Mouse (Mus musculus): ENCODE measurements around the gene Mb. TPM values are rescaled to one million over a fixed set of nuclear protein-coding genes. Genes with fewer than 3 reads are reported as not detected.

Gene Mb
- polyA plus RNA-seq, 1 experiment: 16.9 TPM

- Histone ChIP-seq H3K4me3 (replicated peaks; ENCODE audit: control insufficient read depth, low read depth, low read length) (no peak overlapping the region), H3K4me1 (ENCODE audit: control insufficient read depth, insufficient read depth, low read length) (no peaks in the 10 kb centered on the region), H3K27ac (ENCODE audit: control insufficient read depth, insufficient read depth, low read depth, low read length, poor library complexity) (no peak overlapping the region)
- 30% methylated on average over 7 of the region's 7 CpGs for WGBS
- TF ChIP-seq CTCF (IDR thresholded peaks at IDR 0.05; ENCODE audit: control insufficient read depth, insufficient read depth, low read length): peak; percentile 77
- TF ChIP-seq POLR2A (IDR thresholded peaks at IDR 0.05; ENCODE audit: borderline replicate concordance, control insufficient read depth, low read depth, low read length): no peak
Measured at GRCm38 (mm10) chr15:77029331-77029991, 21.0 kb downstream of the Mb start.

DNA sequence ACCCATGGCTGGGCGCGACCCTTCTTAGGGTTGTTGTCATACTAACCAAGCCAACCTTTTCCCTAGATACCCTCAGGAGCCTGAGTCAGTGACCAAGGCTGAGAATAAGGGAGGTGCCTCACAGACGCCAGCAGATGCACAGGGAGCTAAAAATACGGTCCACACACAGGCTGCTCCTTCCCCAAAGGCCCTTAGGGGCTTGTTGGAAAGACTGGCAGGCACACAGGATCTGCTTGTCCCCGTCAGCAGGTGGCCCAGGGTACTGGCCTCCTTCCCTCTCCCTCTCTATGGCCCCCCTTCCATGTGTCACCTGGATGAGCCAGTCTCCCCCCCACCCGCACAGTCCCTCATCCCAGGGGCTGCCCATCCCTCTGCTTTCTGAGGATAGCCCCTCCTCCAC, 22.8 kb downstream of the Mb start:
- WGBS: 79% methylated on average over 6 of the region's 6 CpGs
- TF ChIP-seq CTCF (IDR thresholded peaks at IDR 0.05; ENCODE audit: control insufficient read depth, insufficient read depth, low read length): no peak
- no peak overlapping the region for H3K27ac ChIP-seq (ENCODE audit: control insufficient read depth, insufficient read depth, low read depth, low read length, poor library complexity)
- no peaks in the 10 kb centered on the region for H3K4me1 ChIP-seq (ENCODE audit: control insufficient read depth, insufficient read depth, low read length)
- no peak overlapping the region for H3K4me3 ChIP-seq (replicated peaks; ENCODE audit: control insufficient read depth, low read depth, low read length)

DNA sequence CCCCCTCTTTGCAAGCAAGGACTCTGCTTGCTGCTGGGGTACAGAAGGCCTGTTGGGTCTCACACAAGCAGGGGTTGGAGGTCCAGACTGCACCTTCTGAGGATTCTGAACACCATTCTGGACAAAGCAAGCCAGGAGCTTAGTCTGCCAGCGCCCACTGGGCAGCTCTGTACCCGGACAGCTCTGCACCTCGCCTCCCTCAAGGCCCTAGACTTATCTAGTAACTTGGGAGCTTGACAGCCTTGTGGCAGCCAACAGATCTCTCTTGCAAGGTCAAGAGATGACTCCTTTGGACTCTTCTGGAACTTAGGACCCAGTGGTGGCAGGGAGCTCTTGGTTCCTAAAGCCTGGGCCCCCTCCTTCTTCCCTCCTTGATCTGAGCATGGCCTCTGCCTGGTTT, 23.4 kb downstream of the Mb start:
- H3K4me3 ChIP-seq (replicated peaks; ENCODE audit: control insufficient read depth, low read depth, low read length): no peak overlapping the region
- 75% methylated on average over 3 of the region's 3 CpGs for WGBS
- H3K27ac ChIP-seq (ENCODE audit: control insufficient read depth, insufficient read depth, low read depth, low read length, poor library complexity): no peak overlapping the region
- no peaks in the 10 kb centered on the region for H3K4me1 ChIP-seq (ENCODE audit: control insufficient read depth, insufficient read depth, low read length)
- TF ChIP-seq CTCF (IDR thresholded peaks at IDR 0.05; ENCODE audit: control insufficient read depth, insufficient read depth, low read length): no peak
- TF ChIP-seq POLR2A (IDR thresholded peaks at IDR 0.05; ENCODE audit: borderline replicate concordance, control insufficient read depth, low read depth, low read length): no peak

- no peak overlapping the region for H3K4me3 ChIP-seq (replicated peaks; ENCODE audit: control insufficient read depth, low read depth, low read length)
Measured at GRCm38 (mm10) chr15:77025884-77026583, 24.4 kb downstream of the Mb start.

DNA sequence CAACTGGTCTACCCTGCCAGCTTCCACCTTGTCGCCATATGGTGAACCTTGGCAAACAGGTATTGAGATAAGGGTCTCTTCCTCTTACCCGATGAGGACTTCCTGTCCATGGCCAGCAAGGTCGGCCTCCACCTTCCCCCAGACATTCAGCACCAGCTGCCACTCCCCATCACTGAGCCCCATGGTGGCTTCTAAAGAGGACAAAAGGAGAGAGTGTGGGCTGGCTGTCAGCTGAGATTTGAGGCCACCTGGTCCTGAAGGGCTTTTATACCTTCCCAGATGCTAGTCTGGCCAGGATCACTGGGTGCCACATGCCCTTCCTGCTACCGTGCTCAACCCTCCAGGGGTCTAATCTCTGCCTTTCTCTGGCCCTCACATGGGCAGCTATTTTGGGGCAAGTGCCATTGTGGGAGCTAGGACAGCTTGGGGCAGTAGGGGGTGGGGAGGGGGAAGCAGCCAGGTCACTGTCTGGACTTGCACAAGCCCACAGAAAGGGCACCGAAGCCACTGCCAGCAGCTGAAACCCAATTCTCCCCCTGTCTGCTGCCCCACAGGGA, 28.0 kb downstream of the Mb start:
- Histone ChIP-seq H3K4me3 (replicated peaks; ENCODE audit: control insufficient read depth, low read depth, low read length) (no peak overlapping the region), H3K27ac (ENCODE audit: control insufficient read depth, insufficient read depth, low read depth, low read length, poor library complexity) (no peak overlapping the region), H3K4me1 (ENCODE audit: control insufficient read depth, insufficient read depth, low read length) (no peaks in the 10 kb centered on the region)
- TF ChIP-seq POLR2A (IDR thresholded peaks at IDR 0.05; ENCODE audit: borderline replicate concordance, control insufficient read depth, low read depth, low read length) (no peak), CTCF (IDR thresholded peaks at IDR 0.05; ENCODE audit: control insufficient read depth, insufficient read depth, low read length) (no peak)
- WGBS: 39% methylated on average over 5 of the region's 5 CpGs

More at GRCm38 (mm10) chr15:77025884-77026583, 24.4 kb downstream of the Mb start:
- TF ChIP-seq CTCF (IDR thresholded peaks at IDR 0.05; ENCODE audit: control insufficient read depth, insufficient read depth, low read length) (no peak), POLR2A (IDR thresholded peaks at IDR 0.05; ENCODE audit: borderline replicate concordance, control insufficient read depth, low read depth, low read length) (no peak)
- WGBS: 75% methylated on average over 5 of the region's 5 CpGs
- Histone ChIP-seq H3K27ac (ENCODE audit: control insufficient read depth, insufficient read depth, low read depth, low read length, poor library complexity) (no peak overlapping the region), H3K4me1 (ENCODE audit: control insufficient read depth, insufficient read depth, low read length) (no peaks in the 10 kb centered on the region)

- WGBS: 88% methylated on average over 4 of the region's 4 CpGs
- H3K27ac ChIP-seq (ENCODE audit: control insufficient read depth, insufficient read depth, low read depth, low read length, poor library complexity): no peak overlapping the region
- no peak overlapping the region for H3K4me3 ChIP-seq (replicated peaks; ENCODE audit: control insufficient read depth, low read depth, low read length)
- H3K4me1 ChIP-seq (ENCODE audit: control insufficient read depth, insufficient read depth, low read length): no peaks in the 10 kb centered on the region
- no peak for TF ChIP-seq POLR2A (IDR thresholded peaks at IDR 0.05; ENCODE audit: borderline replicate concordance, control insufficient read depth, low read depth, low read length)
Measured at GRCm38 (mm10) chr15:77021851-77022250, 28.6 kb downstream of the Mb start.

DNA sequence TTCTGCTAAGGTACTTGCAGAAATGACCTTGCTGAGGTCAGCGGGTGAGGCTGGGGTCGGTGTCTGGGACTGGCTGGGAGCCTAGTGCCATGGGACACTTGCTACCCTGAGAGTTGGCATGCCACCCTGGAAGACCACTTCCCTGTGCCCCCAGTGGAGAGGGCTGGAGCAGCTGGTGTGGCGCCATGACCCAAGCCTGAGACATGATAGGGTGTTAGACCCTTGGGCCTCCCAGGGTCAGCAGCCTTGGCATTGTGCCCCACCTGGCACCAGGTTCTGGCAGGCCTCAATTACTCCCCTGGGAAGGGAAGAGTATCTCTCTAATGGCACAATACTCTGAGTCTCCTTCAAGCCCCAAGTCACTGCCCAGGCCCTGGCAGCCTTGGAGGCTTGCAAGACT, 29.4 kb downstream of the Mb start:
- no peak overlapping the region for H3K27ac ChIP-seq (ENCODE audit: control insufficient read depth, insufficient read depth, low read depth, low read length, poor library complexity)
- H3K4me1 ChIP-seq (ENCODE audit: control insufficient read depth, insufficient read depth, low read length): no peaks in the 10 kb centered on the region
- no peak for TF ChIP-seq CTCF (IDR thresholded peaks at IDR 0.05; ENCODE audit: control insufficient read depth, insufficient read depth, low read length)
- no peak for TF ChIP-seq POLR2A (IDR thresholded peaks at IDR 0.05; ENCODE audit: borderline replicate concordance, control insufficient read depth, low read depth, low read length)
- 81% methylated on average over 3 of the region's 3 CpGs for WGBS
- H3K4me3 ChIP-seq (replicated peaks; ENCODE audit: control insufficient read depth, low read depth, low read length): no peak overlapping the region

- Histone ChIP-seq H3K27ac (ENCODE audit: control insufficient read depth, insufficient read depth, low read depth, low read length, poor library complexity) (no peak overlapping the region), H3K4me1 (ENCODE audit: control insufficient read depth, insufficient read depth, low read length) (no peaks in the 10 kb centered on the region), H3K4me3 (replicated peaks; ENCODE audit: control insufficient read depth, low read depth, low read length) (no peak overlapping the region)
- WGBS: 69% methylated on average over 4 of the region's 4 CpGs
- TF ChIP-seq POLR2A (IDR thresholded peaks at IDR 0.05; ENCODE audit: borderline replicate concordance, control insufficient read depth, low read depth, low read length): no peak
- TF ChIP-seq CTCF (IDR thresholded peaks at IDR 0.05; ENCODE audit: control insufficient read depth, insufficient read depth, low read length): no peak
Measured at GRCm38 (mm10) chr15:77020136-77020535, 30.3 kb downstream of the Mb start.
